Mouse (Mus musculus): Measurements from ENCODE around the gene Mmp7. TPM values are rescaled to one million over a fixed set of nuclear protein-coding genes. Genes with fewer than 3 reads are reported as not detected.

Gene Mmp7
- polyA plus RNA-seq, 1 experiment from 2014 or later, result not detected

DNA sequence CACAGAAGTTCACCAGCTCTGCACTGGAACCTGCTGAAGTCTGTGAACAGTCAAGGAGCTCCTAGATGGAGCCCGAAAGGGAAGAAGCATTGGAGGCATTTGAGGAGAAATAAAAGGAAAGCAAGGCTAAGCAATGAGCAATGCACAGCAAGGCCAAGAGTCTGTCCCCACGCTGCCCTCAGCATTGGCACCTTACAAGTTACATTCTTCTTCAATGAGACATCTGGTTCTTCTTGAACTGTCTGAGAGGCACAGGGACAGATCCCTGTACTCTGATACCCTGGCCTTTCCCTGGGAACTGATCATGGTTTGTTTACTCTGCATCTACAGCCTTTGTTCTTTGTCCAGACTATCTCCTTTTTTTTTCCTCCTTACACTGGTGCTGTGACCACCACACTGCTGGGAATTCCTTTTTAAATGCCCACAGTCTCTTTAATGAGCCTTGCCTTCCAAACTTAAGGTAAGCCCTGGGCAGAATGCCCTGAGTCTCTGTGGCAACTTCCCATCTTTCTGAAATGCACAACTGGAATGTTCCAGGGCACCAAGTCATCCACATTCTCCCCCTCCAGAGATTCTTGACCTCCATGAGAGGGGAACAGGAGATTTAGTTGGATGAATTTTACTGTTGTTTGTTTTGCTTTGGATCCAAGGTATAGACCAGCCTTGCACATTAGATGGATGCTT lies 13.6 kb upstream of the Mmp7 start:
- H3K4me3 ChIP-seq (replicated peaks; ENCODE audit: low read length), result no peak overlapping the region
- ATAC-seq, result no peak
- no peak overlapping the region for H3K27ac ChIP-seq (ENCODE audit: low read length)
- H3K9ac ChIP-seq (replicated peaks; ENCODE audit: low read depth, low read length), result no peak overlapping the region
- H3K4me2 ChIP-seq (ENCODE audit: low read length), result no peak overlapping the region
- H3K36me3 ChIP-seq (ENCODE audit: control insufficient read depth, insufficient read depth), result no peaks in the 10 kb centered on the region
- no peaks in the 10 kb centered on the region for H3K4me1 ChIP-seq (replicated peaks; ENCODE audit: control insufficient read depth, insufficient read depth, low read length)
- WGBS, result 84% methylated on average over 2 of the region's 2 CpGs
- H3K27me3 ChIP-seq (replicated peaks; ENCODE audit: control insufficient read depth, insufficient read depth, low read length), result no peaks in the 10 kb centered on the region
- H3K9me3 ChIP-seq (ENCODE audit: control insufficient read depth, low read length), result no peaks in the 10 kb centered on the region

DNA sequence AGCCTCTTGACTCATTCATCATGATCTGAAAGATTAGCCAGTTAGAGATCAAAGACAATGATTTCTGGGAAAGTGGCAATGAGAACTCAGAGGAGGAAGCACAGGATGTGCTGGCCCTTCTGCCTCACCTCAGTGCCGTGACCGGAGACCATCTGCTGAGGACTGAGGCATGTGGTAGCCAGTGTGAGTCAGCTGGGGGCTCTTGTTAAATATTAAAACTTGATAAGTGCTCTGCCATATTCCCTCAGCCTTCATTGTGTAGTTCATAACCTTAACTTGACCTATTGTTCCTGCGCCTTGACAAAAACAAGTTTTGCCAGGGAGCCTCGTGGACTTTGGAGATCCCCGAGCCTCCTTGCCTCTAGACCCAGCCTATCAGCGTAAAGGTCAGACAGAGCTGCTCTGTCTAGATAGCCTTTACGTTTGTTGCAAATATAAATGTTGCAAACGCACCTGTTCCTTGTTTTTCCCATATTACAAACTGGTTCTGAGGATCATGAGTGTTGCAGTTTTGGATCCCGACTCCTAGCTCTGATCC lies 9.7 kb upstream of the Mmp7 start:
- H3K36me3 ChIP-seq (ENCODE audit: control insufficient read depth, insufficient read depth), result no peaks in the 10 kb centered on the region
- ATAC-seq, result no peak
- no peak overlapping the region for H3K27ac ChIP-seq (ENCODE audit: low read length)
- no peak overlapping the region for H3K9ac ChIP-seq (replicated peaks; ENCODE audit: low read depth, low read length)
- H3K4me1 ChIP-seq (replicated peaks; ENCODE audit: control insufficient read depth, insufficient read depth, low read length), result no peaks in the 10 kb centered on the region
- H3K4me3 ChIP-seq (replicated peaks; ENCODE audit: low read length), result no peak overlapping the region
- H3K27me3 ChIP-seq (replicated peaks; ENCODE audit: control insufficient read depth, insufficient read depth, low read length), result no peaks in the 10 kb centered on the region
- H3K9me3 ChIP-seq (ENCODE audit: control insufficient read depth, low read length), result no peaks in the 10 kb centered on the region
- H3K4me2 ChIP-seq (ENCODE audit: low read length), result no peak overlapping the region
- WGBS, result 93% methylated on average over 9 of the region's 9 CpGs

- Histone ChIP-seq H3K27ac (ENCODE audit: low read length) (no peak overlapping the region), H3K9me3 (ENCODE audit: control insufficient read depth, low read length) (no peaks in the 10 kb centered on the region), H3K4me3 (replicated peaks; ENCODE audit: low read length) (no peak overlapping the region), H3K4me2 (ENCODE audit: low read length) (no peak overlapping the region), H3K9ac (replicated peaks; ENCODE audit: low read depth, low read length) (no peak overlapping the region), H3K4me1 (replicated peaks; ENCODE audit: control insufficient read depth, insufficient read depth, low read length) (no peaks in the 10 kb centered on the region), H3K36me3 (ENCODE audit: control insufficient read depth, insufficient read depth) (no peaks in the 10 kb centered on the region), H3K27me3 (replicated peaks; ENCODE audit: control insufficient read depth, insufficient read depth, low read length) (no peaks in the 10 kb centered on the region)
- WGBS, result 84% methylated on average over 2 of the region's 2 CpGs
- no peak for ATAC-seq
These were observed 5.9 kb upstream of the Mmp7 start for GRCm38 (mm10) chr9:7686024-7686423.

- ATAC-seq, result no peak
- no peaks in the 10 kb centered on the region for H3K9me3 ChIP-seq (ENCODE audit: control insufficient read depth, low read length)
- no peaks in the 10 kb centered on the region for H3K36me3 ChIP-seq (ENCODE audit: control insufficient read depth, insufficient read depth)
- no peak overlapping the region for H3K27ac ChIP-seq (ENCODE audit: low read length)
- 69% methylated on average over 6 of the region's 6 CpGs for WGBS
- no peak overlapping the region for H3K4me2 ChIP-seq (ENCODE audit: low read length)
- no peak overlapping the region for H3K9ac ChIP-seq (replicated peaks; ENCODE audit: low read depth, low read length)
- no peaks in the 10 kb centered on the region for H3K4me1 ChIP-seq (replicated peaks; ENCODE audit: control insufficient read depth, insufficient read depth, low read length)
- no peak overlapping the region for H3K4me3 ChIP-seq (replicated peaks; ENCODE audit: low read length)
- no peaks in the 10 kb centered on the region for H3K27me3 ChIP-seq (replicated peaks; ENCODE audit: control insufficient read depth, insufficient read depth, low read length)
These were observed 2.1 kb upstream of the Mmp7 start for GRCm38 (mm10) chr9:7689799-7690198.

DNA sequence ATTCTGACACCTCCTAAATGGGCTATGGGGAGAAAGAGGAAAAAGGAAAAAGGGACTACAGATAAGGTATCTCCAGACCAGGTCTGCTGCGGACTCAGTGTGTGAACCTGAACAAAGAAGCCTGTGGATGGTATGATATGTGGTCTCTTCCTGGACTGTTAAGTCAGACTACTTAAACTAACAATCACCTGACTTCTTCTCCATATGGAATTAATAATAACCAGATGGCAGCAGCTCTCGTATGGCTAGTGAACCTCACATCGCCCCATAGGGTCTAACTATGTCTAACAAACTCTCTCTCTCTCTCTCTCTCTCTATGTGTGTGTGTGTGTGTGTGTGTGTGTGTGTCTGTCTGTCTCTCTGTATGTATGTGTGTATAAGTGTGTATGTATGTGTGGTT lies 2.1 kb downstream of the Mmp7 start:
- no peak overlapping the region for H3K4me2 ChIP-seq (ENCODE audit: low read length)
- no peak overlapping the region for H3K27ac ChIP-seq (ENCODE audit: low read length)
- no peak for ATAC-seq
- H3K27me3 ChIP-seq (replicated peaks; ENCODE audit: control insufficient read depth, insufficient read depth, low read length), result no peaks in the 10 kb centered on the region
- WGBS, result 94% methylated on average over 3 of the region's 3 CpGs
- no peaks in the 10 kb centered on the region for H3K9me3 ChIP-seq (ENCODE audit: control insufficient read depth, low read length)
- H3K9ac ChIP-seq (replicated peaks; ENCODE audit: low read depth, low read length), result no peak overlapping the region
- H3K4me3 ChIP-seq (replicated peaks; ENCODE audit: low read length), result no peak overlapping the region
- no peaks in the 10 kb centered on the region for H3K36me3 ChIP-seq (ENCODE audit: control insufficient read depth, insufficient read depth)
- H3K4me1 ChIP-seq (replicated peaks; ENCODE audit: control insufficient read depth, insufficient read depth, low read length), result no peaks in the 10 kb centered on the region

- Histone ChIP-seq H3K27me3 (replicated peaks; ENCODE audit: control insufficient read depth, insufficient read depth, low read length) (no peaks in the 10 kb centered on the region), H3K4me3 (replicated peaks; ENCODE audit: low read length) (no peak overlapping the region), H3K27ac (ENCODE audit: low read length) (no peak overlapping the region), H3K4me1 (replicated peaks; ENCODE audit: control insufficient read depth, insufficient read depth, low read length) (no peaks in the 10 kb centered on the region), H3K4me2 (ENCODE audit: low read length) (no peak overlapping the region), H3K36me3 (ENCODE audit: control insufficient read depth, insufficient read depth) (no peaks in the 10 kb centered on the region), H3K9ac (replicated peaks; ENCODE audit: low read depth, low read length) (no peak overlapping the region), H3K9me3 (ENCODE audit: control insufficient read depth, low read length) (no peaks in the 10 kb centered on the region)
- WGBS, result 91% methylated on average over 3 of the region's 3 CpGs
- ATAC-seq, result no peak
These were observed 3.8 kb downstream of the Mmp7 start for GRCm38 (mm10) chr9:7695646-7696045.

DNA sequence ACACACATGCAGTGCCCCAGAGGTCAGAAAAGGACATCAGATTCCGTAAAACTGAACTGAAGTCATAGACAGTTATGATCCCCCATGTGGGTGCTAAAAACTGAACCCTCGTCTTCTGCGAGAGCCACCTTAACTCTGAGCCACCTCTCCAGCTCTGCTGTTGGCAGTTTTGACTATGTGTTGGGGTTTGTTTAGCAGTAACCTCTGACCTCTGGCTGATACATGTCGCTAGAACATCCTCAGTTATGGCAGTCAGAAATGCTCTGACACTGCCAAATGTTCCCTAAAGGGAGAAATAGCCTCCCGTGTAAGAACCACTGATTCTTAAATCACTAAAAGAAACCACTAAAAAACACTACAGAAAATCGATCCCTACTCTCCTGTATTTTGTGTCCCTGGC lies 16.8 kb downstream of the Mmp7 start:
- Histone ChIP-seq H3K4me2 (ENCODE audit: low read length) (no peak overlapping the region), H3K27ac (ENCODE audit: low read length) (no peak overlapping the region), H3K4me1 (replicated peaks; ENCODE audit: control insufficient read depth, insufficient read depth, low read length) (no peaks in the 10 kb centered on the region), H3K27me3 (replicated peaks; ENCODE audit: control insufficient read depth, insufficient read depth, low read length) (no peaks in the 10 kb centered on the region), H3K9ac (replicated peaks; ENCODE audit: low read depth, low read length) (no peak overlapping the region), H3K36me3 (ENCODE audit: control insufficient read depth, insufficient read depth) (no peaks in the 10 kb centered on the region), H3K4me3 (replicated peaks; ENCODE audit: low read length) (no peak overlapping the region), H3K9me3 (ENCODE audit: control insufficient read depth, low read length) (no peaks in the 10 kb centered on the region)
- WGBS, result 76% methylated on average over 6 of the region's 6 CpGs
- no peak for ATAC-seq

- H3K9me3 ChIP-seq (ENCODE audit: control insufficient read depth, low read length), result no peaks in the 10 kb centered on the region
- no peak overlapping the region for H3K9ac ChIP-seq (replicated peaks; ENCODE audit: low read depth, low read length)
- no peak overlapping the region for H3K4me3 ChIP-seq (replicated peaks; ENCODE audit: low read length)
- no peaks in the 10 kb centered on the region for H3K4me1 ChIP-seq (replicated peaks; ENCODE audit: control insufficient read depth, insufficient read depth, low read length)
- no peak overlapping the region for H3K4me2 ChIP-seq (ENCODE audit: low read length)
- no peaks in the 10 kb centered on the region for H3K36me3 ChIP-seq (ENCODE audit: control insufficient read depth, insufficient read depth)
- no peaks in the 10 kb centered on the region for H3K27me3 ChIP-seq (replicated peaks; ENCODE audit: control insufficient read depth, insufficient read depth, low read length)
- no peak overlapping the region for H3K27ac ChIP-seq (ENCODE audit: low read length)
- WGBS, result 73% methylated on average over 4 of the region's 4 CpGs
- ATAC-seq, result no peak
These were observed 19.3 kb downstream of the Mmp7 start for GRCm38 (mm10) chr9:7711196-7711595.

GRCm38 (mm10) chr9:7714062-7714907 lies 22.4 kb downstream of the Mmp7 start:
- no peaks in the 10 kb centered on the region for H3K4me1 ChIP-seq (replicated peaks; ENCODE audit: control insufficient read depth, insufficient read depth, low read length)
- ATAC-seq, result peak; percentile 78
- H3K36me3 ChIP-seq (ENCODE audit: control insufficient read depth, insufficient read depth), result no peaks in the 10 kb centered on the region
- no peak overlapping the region for H3K27ac ChIP-seq (ENCODE audit: low read length)
- no peak overlapping the region for H3K4me2 ChIP-seq (ENCODE audit: low read length)
- H3K4me3 ChIP-seq (replicated peaks; ENCODE audit: low read length), result no peak overlapping the region
- 40% methylated on average over 4 of the region's 4 CpGs for WGBS
- no peaks in the 10 kb centered on the region for H3K27me3 ChIP-seq (replicated peaks; ENCODE audit: control insufficient read depth, insufficient read depth, low read length)
- H3K9ac ChIP-seq (replicated peaks; ENCODE audit: low read depth, low read length), result no peak overlapping the region
- H3K9me3 ChIP-seq (ENCODE audit: control insufficient read depth, low read length), result no peaks in the 10 kb centered on the region
